Mouse (Mus musculus): ENCODE results near the gene Gbe1. TPM values are rescaled to one million over a fixed set of nuclear protein-coding genes. Genes with fewer than 3 reads are reported as not detected.

Gene Gbe1
- polyA plus RNA-seq, 2 experiments = 3.0 to 5.7 TPM

GRCm38 (mm10) chr16:70335472-70335871, 21.7 kb downstream of the Gbe1 start:
- no peaks in the 10 kb centered on the region for H3K36me3 ChIP-seq (replicated peaks; ENCODE audit: control insufficient read depth, insufficient read depth, low read depth)
- H3K9ac ChIP-seq (replicated peaks) = no peak overlapping the region
- H3K4me3 ChIP-seq (ENCODE audit: insufficient read depth in 1 of 2, low read depth in 2 of 2, low read length in 2 of 2) = no peak overlapping the region
- ATAC-seq (ENCODE audit: insufficient read depth) = no peak
- TF ChIP-seq EP300 (IDR thresholded peaks at IDR 0.05; ENCODE audit: low read depth) (no peak), CTCF (IDR thresholded peaks at IDR 0.05; ENCODE audit: low read depth) (no peak)
- no peaks in the 10 kb centered on the region for H3K9me3 ChIP-seq (ENCODE audit: control insufficient read depth, low read length)
- no peak overlapping the region for H3K27ac ChIP-seq
- H3K4me1 ChIP-seq (replicated peaks; ENCODE audit: control insufficient read depth in 2 of 2, insufficient read depth in 2 of 2, low read length in 1 of 2) = no peaks in the 10 kb centered on the region
- H3K27me3 ChIP-seq (ENCODE audit: control insufficient read depth, insufficient read depth, low read length) = no peaks in the 10 kb centered on the region
- H3K4me2 ChIP-seq (ENCODE audit: low read depth) = no peak overlapping the region
- no peak for DNase-seq (ENCODE audit: low read depth in 3 of 3, low spot score in 3 of 3)

GRCm38 (mm10) chr16:70337661-70338060, 23.9 kb downstream of the Gbe1 start:
- H3K27me3 ChIP-seq (ENCODE audit: control insufficient read depth, insufficient read depth, low read length) = no peaks in the 10 kb centered on the region
- no peak overlapping the region for H3K4me2 ChIP-seq (ENCODE audit: low read depth)
- no peaks in the 10 kb centered on the region for H3K36me3 ChIP-seq (replicated peaks; ENCODE audit: control insufficient read depth, insufficient read depth, low read depth)
- no peaks in the 10 kb centered on the region for H3K4me1 ChIP-seq (replicated peaks; ENCODE audit: control insufficient read depth in 2 of 2, insufficient read depth in 2 of 2, low read length in 1 of 2)
- ATAC-seq (ENCODE audit: insufficient read depth) = no peak
- no peak overlapping the region for H3K9ac ChIP-seq (replicated peaks)
- H3K4me3 ChIP-seq (ENCODE audit: insufficient read depth in 1 of 2, low read depth in 2 of 2, low read length in 2 of 2) = no peak overlapping the region
- 53% methylated on average over 3 of the region's 3 CpGs for whole genome bisulfite sequencing (ENCODE audit: insufficient replicate concordance)
- TF ChIP-seq EP300 (IDR thresholded peaks at IDR 0.05; ENCODE audit: low read depth) = no peak
- no peak for TF ChIP-seq CTCF (IDR thresholded peaks at IDR 0.05; ENCODE audit: low read depth)
- no peaks in the 10 kb centered on the region for H3K9me3 ChIP-seq (ENCODE audit: control insufficient read depth, low read length)
- no peak overlapping the region for H3K27ac ChIP-seq
- no peak for DNase-seq (ENCODE audit: low read depth in 3 of 3, low spot score in 3 of 3)

GRCm38 (mm10) chr16:70344496-70344895, 30.7 kb downstream of the Gbe1 start:
- H3K36me3 ChIP-seq (replicated peaks; ENCODE audit: control insufficient read depth, insufficient read depth, low read depth) = no peaks in the 10 kb centered on the region
- ATAC-seq (ENCODE audit: insufficient read depth) (no peak), DNase-seq (ENCODE audit: low read depth in 3 of 3, low spot score in 3 of 3) (no peak)
- no peak overlapping the region for H3K27ac ChIP-seq
- TF ChIP-seq EP300 (IDR thresholded peaks at IDR 0.05; ENCODE audit: low read depth) (no peak), CTCF (IDR thresholded peaks at IDR 0.05; ENCODE audit: low read depth) (no peak)
- H3K9ac ChIP-seq (replicated peaks) = no peak overlapping the region
- H3K4me1 ChIP-seq (replicated peaks; ENCODE audit: control insufficient read depth in 2 of 2, insufficient read depth in 2 of 2, low read length in 1 of 2) = no peaks in the 10 kb centered on the region
- H3K4me2 ChIP-seq (ENCODE audit: low read depth) = no peak overlapping the region
- no peaks in the 10 kb centered on the region for H3K27me3 ChIP-seq (ENCODE audit: control insufficient read depth, insufficient read depth, low read length)
- 51% methylated on average over 1 of the region's 1 CpGs for WGBS (ENCODE audit: insufficient replicate concordance)
- no peak overlapping the region for H3K4me3 ChIP-seq (ENCODE audit: insufficient read depth in 1 of 2, low read depth in 2 of 2, low read length in 2 of 2)
- no peaks in the 10 kb centered on the region for H3K9me3 ChIP-seq (ENCODE audit: control insufficient read depth, low read length)

GRCm38 (mm10) chr16:70345607-70346006, 31.9 kb downstream of the Gbe1 start:
- DNase-seq (ENCODE audit: low read depth in 3 of 3, low spot score in 3 of 3) (no peak), ATAC-seq (ENCODE audit: insufficient read depth) (no peak)
- H3K4me1 ChIP-seq (replicated peaks; ENCODE audit: control insufficient read depth in 2 of 2, insufficient read depth in 2 of 2, low read length in 1 of 2) = no peaks in the 10 kb centered on the region
- no peak overlapping the region for H3K4me2 ChIP-seq (ENCODE audit: low read depth)
- H3K9ac ChIP-seq (replicated peaks) = no peak overlapping the region
- TF ChIP-seq CTCF (IDR thresholded peaks at IDR 0.05; ENCODE audit: low read depth) = no peak
- TF ChIP-seq EP300 (IDR thresholded peaks at IDR 0.05; ENCODE audit: low read depth) = no peak
- no peaks in the 10 kb centered on the region for H3K27me3 ChIP-seq (ENCODE audit: control insufficient read depth, insufficient read depth, low read length)
- WGBS (ENCODE audit: insufficient replicate concordance) = 72% methylated on average over 10 of the region's 10 CpGs
- no peak overlapping the region for H3K4me3 ChIP-seq (ENCODE audit: insufficient read depth in 1 of 2, low read depth in 2 of 2, low read length in 2 of 2)
- H3K9me3 ChIP-seq (ENCODE audit: control insufficient read depth, low read length) = no peaks in the 10 kb centered on the region
- no peak overlapping the region for H3K27ac ChIP-seq
- no peaks in the 10 kb centered on the region for H3K36me3 ChIP-seq (replicated peaks; ENCODE audit: control insufficient read depth, insufficient read depth, low read depth)

GRCm38 (mm10) chr16:70350011-70350410, 36.3 kb downstream of the Gbe1 start:
- Histone ChIP-seq H3K4me2 (ENCODE audit: low read depth) (no peak overlapping the region), H3K9ac (replicated peaks) (no peak overlapping the region), H3K9me3 (ENCODE audit: control insufficient read depth, low read length) (no peaks in the 10 kb centered on the region), H3K27ac (no peak overlapping the region), H3K27me3 (ENCODE audit: control insufficient read depth, insufficient read depth, low read length) (no peaks in the 10 kb centered on the region), H3K4me1 (replicated peaks; ENCODE audit: control insufficient read depth in 2 of 2, insufficient read depth in 2 of 2, low read length in 1 of 2) (no peaks in the 10 kb centered on the region), H3K4me3 (ENCODE audit: insufficient read depth in 1 of 2, low read depth in 2 of 2, low read length in 2 of 2) (no peak overlapping the region), H3K36me3 (replicated peaks; ENCODE audit: control insufficient read depth, insufficient read depth, low read depth) (no peaks in the 10 kb centered on the region)
- no peak for TF ChIP-seq EP300 (IDR thresholded peaks at IDR 0.05; ENCODE audit: low read depth)
- TF ChIP-seq CTCF (IDR thresholded peaks at IDR 0.05; ENCODE audit: low read depth) = no peak
- DNase-seq (ENCODE audit: low read depth in 3 of 3, low spot score in 3 of 3) = no peak
- ATAC-seq (ENCODE audit: insufficient read depth) = no peak
- WGBS (ENCODE audit: insufficient replicate concordance) = 68% methylated on average over 8 of the region's 8 CpGs

Measured in liver, embryonic 14.5 days (tissue).